Mouse (Mus musculus) MN1 (cell line): ENCODE data around the gene Metap2.

ENCODE experiments used
- DNase-seq: peaks from one replicate; pipeline ENCODE4 v3.0.0-alpha.2; 2016; ENCODE audit warnings: low spot score

Metap2 gene

GRCm38 (mm10) chr10:93911326-93911725 is 14.4 kb upstream of the Metap2 start:
- DNase-seq = no peak

GRCm38 (mm10) chr10:93909811-93910446 is 13.0 kb upstream of the Metap2 start:
- DNase-seq = no peak

DNA sequence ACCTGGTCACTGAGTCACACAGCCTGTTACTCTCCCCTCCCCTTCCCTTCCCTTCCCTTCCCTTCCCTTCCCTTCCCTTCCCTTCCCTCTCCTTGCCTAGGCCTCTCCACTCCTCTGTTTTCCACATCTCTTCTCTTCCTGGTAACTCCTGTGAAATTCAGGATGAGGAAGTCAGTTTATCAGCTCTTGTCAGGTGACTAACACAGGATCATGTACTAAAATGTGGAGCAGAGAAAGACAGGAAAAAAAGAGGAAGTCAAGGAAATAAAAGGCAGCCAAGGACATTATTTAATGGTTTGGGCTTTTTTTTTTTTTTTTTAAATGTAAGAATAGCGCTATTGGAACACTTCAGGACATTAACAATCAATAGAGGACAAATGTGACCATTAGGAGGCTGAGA is 12.1 kb upstream of the Metap2 start:
- no peak for DNase-seq

DNA sequence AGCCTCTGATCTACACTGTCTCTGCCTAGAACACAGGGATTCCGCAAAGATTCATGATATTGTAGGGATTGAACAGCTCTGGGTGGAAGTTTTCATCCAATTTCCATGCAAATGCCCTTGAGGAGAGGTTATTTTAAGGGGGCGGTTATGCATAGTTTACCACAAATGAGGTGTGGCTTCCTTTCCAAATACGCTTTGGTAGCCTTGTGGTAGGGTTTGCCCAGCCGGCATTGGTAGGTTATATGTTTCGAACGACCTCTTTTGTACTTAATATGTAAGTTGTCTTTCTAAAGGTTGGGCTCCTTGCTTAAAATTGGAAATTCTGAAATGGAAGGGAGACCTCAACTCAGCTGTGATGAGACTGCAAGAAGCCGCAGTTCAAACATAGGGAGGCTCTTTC is 11.6 kb upstream of the Metap2 start:
- DNase-seq = no peak

DNA sequence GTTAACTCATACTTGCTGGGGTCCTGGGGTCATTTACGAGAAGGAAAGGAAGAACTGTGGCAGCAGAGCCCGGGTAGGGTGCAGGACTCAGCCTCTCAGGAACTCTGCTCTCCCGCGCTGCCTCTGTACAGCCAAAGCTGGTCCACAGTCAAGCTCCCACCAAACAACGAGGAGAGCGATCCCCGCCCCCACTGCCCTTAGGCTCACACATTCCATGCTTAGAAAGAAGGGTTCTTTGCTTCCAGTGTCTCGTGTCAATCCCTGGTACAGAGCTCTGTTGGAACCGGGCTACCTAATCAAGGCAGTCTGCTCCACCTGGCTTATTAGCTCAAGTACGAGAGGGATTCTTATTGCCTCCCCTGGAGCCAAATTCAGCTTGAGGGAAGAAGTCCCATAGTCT is 10.5 kb upstream of the Metap2 start:
- no peak for DNase-seq

- no peak for DNase-seq
These were observed 3.0 kb upstream of the Metap2 start for GRCm38 (mm10) chr10:93899907-93900306.

GRCm38 (mm10) chr10:93899303-93899702 is 2.4 kb upstream of the Metap2 start:
- DNase-seq = no peak

DNA sequence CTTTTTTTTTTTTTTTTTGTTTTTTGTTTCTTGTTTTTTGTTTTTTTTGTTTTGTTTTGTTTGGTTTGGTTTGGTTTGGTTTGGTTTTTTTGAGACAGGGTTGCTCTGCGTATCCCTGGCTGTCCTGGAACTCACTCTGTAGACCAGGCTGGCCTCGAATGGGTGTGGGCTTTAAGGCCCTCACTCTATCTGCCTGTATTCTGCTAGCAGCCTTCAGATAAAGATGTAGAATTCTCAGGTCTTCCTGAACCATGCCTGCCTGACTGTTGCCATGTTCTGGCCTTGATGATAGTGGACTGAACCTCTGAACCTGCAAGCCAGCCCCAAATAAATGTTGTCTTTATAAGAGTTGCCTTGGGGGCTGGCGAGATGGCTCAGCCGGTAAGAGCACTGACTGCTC is 4.3 kb downstream of the Metap2 start:
- no peak for DNase-seq

DNA sequence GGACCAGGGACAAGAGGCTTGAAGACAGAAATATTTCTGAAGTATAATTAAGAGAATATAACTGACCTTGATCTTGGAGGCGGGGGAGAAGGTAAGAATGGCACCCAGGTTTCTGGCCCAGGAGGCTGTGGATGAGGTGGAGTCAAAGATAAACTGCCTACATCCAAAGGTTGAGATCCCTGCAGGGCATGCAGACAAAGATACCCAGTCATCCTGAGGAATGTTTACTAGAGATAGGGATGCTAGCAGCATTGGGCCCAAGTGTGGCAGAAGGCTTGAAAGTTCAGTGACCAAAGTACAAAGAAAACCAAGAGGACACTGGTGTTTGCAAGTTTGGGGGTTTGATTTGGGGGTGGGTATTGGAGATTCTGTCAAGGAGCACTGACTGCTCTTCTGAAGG is 5.9 kb downstream of the Metap2 start:
- no peak for DNase-seq

GRCm38 (mm10) chr10:93890565-93890964 is 6.3 kb downstream of the Metap2 start:
- DNase-seq = peak; percentile 25

- DNase-seq = peak; percentile 78
These were observed 6.9 kb downstream of the Metap2 start for GRCm38 (mm10) chr10:93889976-93890375.

GRCm38 (mm10) chr10:93889579-93889950 is 7.3 kb downstream of the Metap2 start:
- DNase-seq = peak; percentile 95

DNA sequence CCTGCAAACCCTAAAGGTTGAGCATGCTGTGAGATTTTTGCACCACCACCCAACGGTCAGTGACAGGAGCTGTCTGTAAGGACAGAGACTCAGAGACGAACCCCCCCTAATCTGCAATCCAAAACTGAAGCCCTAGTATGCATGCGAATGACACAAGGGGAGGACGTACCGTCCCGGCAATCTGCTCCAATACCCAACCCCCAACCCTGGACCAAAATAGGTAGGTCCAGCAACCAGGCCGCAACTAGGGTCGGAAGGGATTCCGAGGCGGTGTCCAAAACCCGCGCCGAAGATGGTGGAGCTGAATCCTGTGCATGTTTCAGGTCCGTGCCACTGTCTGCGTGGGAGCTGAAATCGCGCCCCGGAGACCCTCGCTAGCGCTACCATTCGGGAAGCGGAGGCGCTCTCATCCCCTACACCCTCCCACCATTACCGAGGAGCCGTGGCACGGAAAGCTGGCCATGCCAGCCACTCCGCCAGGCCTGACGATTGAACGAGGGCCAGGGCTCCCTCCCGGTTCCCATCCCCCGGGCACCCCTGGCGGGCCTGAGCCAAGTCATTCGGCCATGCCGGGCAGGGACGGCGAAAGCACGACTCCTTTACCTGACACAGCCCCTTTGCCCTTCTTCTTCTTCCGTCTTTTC is 7.8 kb downstream of the Metap2 start:
- peak; percentile 59 for DNase-seq

GRCm38 (mm10) chr10:93888590-93888934 is 8.3 kb downstream of the Metap2 start:
- no peak for DNase-seq

DNA sequence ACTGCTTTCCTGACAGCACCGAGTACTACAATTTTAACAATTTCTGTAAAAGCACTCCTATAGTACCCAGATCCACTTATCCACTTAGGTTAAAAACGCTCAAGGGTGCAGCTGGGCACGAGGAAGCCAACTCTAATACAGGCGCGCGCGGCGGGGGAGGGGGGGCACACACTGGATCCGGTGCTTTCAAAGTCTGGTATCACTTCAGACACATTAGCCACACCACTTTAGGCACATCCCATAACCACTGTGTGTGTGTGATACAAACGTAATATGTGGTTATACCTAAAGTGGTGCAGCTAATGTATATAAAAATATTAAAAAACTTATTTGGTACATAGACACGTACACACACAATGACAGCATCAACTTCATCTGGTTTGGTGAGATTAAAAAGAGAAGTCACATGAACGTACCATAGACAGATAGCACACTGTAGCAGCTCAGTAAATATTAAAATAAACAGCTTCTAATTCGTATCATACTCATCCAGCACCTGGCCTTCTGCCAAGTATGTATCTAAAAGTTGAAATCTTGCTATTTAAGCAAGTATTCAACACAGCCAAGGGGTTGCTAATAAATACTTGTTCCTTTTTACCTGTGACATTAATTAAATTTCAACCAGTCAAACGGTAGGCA is 10.9 kb downstream of the Metap2 start:
- DNase-seq = no peak

DNA sequence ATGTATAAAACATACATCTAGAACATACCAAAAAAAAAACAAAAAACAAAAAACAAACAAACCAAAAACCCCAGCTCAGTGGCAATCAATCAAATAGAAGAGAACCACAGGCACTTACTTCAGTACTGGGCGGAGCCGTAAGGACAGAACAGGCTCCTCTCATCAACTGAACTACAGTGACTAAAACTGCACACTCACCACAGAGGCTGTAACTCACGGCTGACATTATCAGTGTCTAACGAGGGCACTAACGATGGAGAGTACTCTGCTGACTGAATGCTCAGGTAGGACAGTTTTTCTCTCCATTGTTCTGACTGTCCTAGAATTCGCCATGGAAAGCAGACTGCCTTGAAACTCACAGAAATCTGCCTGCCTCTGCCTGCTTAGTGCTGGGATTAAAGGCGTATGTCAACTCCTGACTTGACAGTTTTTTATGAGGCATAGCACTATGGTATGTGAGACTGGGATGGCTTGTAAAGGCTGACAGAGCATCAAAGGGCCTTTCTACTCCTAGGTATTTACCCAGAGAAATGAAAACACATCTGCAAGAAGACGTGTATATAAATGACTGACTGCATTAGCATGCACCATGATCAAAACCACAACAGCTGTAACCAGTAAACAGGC is 14.0 kb downstream of the Metap2 start:
- DNase-seq = no peak

DNA sequence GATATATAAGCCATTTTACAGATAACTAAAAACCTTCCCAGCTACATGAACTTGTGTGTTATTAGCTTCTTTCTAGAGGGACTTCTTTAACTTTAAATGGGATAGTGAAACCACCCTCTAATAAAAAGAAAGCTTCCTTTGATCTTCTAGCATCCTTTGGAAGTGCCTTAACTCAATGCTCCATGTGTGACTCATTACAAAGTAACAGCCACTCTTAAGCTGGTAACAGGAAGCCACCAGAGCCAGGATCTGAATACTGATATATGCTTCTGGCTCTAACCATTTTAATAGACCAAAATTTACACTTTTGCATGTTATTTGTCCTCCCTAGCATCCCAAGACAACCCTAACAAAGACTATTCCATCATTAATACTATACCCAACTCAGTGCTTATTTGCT is 15.0 kb downstream of the Metap2 start:
- DNase-seq = no peak

DNA sequence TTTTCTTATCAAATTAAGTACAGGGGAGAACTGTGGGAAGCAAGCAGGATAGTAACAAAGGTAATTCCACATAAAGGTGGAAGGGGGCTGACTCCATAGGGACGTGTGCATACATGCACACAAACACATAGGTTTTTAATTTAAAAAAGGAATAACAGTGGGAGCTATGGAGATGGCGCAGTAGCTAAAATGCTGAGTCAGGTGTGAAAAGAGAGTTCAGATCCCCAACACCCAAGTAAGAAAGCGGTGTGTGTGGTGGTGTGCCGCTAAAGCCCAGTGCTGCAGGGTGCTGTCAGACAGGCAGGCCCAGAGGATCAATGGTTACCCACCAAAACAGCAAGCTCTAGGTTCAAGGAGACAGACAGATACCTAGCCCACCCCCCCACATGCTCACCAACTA is 18.2 kb downstream of the Metap2 start:
- DNase-seq = no peak

- no peak for DNase-seq
These were observed 20.1 kb downstream of the Metap2 start for GRCm38 (mm10) chr10:93876772-93877171.

- DNase-seq = no peak
These were observed 28.0 kb downstream of the Metap2 start for GRCm38 (mm10) chr10:93868886-93869285.

GRCm38 (mm10) chr10:93868401-93868800 is 28.5 kb downstream of the Metap2 start:
- DNase-seq = no peak

DNA sequence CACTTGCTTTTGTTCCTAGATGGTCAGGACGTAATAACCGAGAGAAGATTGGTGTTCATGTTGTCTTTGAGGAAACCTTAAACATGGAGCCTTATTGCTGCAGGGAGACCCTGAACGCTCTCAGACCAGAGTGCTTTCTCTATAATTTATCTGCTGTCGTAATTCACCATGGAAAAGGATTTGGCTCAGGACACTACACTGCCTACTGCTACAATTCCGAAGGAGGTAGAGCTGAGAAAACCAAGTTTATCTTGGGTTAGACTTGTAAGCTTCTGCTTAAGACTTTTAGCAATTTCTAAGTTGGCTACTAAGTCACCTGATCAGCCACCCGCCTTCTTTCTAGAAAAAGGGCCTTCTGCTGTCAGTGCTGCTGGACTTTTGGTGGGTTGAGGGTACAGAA is 40.8 kb downstream of the Metap2 start:
- DNase-seq = no peak

DNA sequence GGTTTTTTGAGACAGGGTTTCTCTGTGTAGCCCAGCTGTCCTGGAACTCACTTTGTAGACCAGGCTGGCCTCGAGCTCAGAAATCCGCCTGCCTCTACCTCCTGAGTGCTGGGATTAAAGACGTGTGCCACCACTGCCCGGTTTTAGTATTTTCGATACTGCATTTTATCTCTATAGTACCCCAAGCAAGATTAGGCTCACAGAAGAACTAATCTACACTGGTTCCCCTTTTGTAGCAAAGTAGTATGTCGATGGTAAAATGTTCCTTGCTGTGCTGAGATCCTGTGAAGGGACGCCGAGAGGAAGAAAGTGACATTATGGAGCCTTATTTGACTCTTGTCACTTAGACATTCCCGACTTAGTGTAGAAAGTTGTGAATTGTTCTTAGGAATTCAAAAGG is 41.8 kb downstream of the Metap2 start:
- DNase-seq = no peak
